Mouse (Mus musculus) lung, embryonic 16.5 days (tissue): ENCODE data around the gene Pde4a. TPM values are rescaled to one million over a fixed set of nuclear protein-coding genes. Genes with fewer than 3 reads are reported as not detected.
A peak's percentile ranks its signal among the peaks of the same experiment; 100 is the strongest.

Experiments
- ATAC-seq: fragments of 200-750 bp; cut with Nextera tagmentation; 2 replicates; pipeline ENCODE4 v1.8.0; 2017; ENCODE audit warnings: low read depth, mild to moderate bottlenecking, moderate library complexity
- H3K27ac ChIP-seq: fragments of 300-500 bp; sonication (generic); 2 replicates; pipeline ENCODE4 v1.5.1; 2014; ENCODE audit warnings: mild to moderate bottlenecking, control low read depth, low read length
- H3K27me3 ChIP-seq: fragments of 300-500 bp; sonication (generic); 2 replicates; pipeline ENCODE4 v1.6.1; 2014; ENCODE audit warnings: low read depth, low read length, mixed read lengths; ENCODE audit not compliant: control insufficient read depth, insufficient read depth
- H3K36me3 ChIP-seq: fragments of 300-500 bp; sonication (generic); 2 replicates; pipeline ENCODE4 v1.6.1; 2014; ENCODE audit warnings: low read length; ENCODE audit not compliant: control insufficient read depth, insufficient read depth
- H3K4me1 ChIP-seq: fragments of 300-500 bp; sonication (generic); replicated peaks from 2 replicates; pipeline ENCODE4 v1.6.1; 2014; ENCODE audit warnings: low read length, mixed read lengths; ENCODE audit not compliant: control insufficient read depth, insufficient read depth
- H3K4me2 ChIP-seq: fragments of 300-500 bp; sonication (generic); 2 replicates; pipeline ENCODE4 v1.6.1; 2014; ENCODE audit warnings: low read depth, low read length, control low read depth
- H3K4me3 ChIP-seq: fragments of 300-500 bp; sonication (generic); 2 replicates; pipeline ENCODE4 v1.5.1; 2014; ENCODE audit warnings: mild to moderate bottlenecking, low read length, control low read depth
- H3K9ac ChIP-seq: fragments of 300-500 bp; sonication (generic); 2 replicates; pipeline ENCODE4 v1.6.1; 2014; ENCODE audit warnings: low read length, control low read depth
- H3K9me3 ChIP-seq: fragments of 300-500 bp; sonication (generic); 2 replicates; pipeline ENCODE4 v1.6.1; 2016; ENCODE audit warnings: low read length; ENCODE audit not compliant: control insufficient read depth
- WGBS: fragments of 180-500 bp; shearing (Covaris S2); extraction: QIAGEN DNeasy Blood & Tissue Kit; methylation state at CpG from one replicate; pipeline ENCODE4 v1.1.7; 2014; 5-methylcytosine and 5-hydroxymethylcytosine counted together
- polyA plus RNA-seq: library from polyadenylated mRNA; unstranded; fragments of >200 nt; fragmentation: Nextera tagmentation; extraction: Ambion mirVana; gene quantifications from 2 replicates; pipeline ENCODE4 v1.2.1, GENCODE M21; 2015

Pde4a gene
- polyA plus RNA-seq, 1 experiment from 2014 or later, result 11.0 TPM

DNA sequence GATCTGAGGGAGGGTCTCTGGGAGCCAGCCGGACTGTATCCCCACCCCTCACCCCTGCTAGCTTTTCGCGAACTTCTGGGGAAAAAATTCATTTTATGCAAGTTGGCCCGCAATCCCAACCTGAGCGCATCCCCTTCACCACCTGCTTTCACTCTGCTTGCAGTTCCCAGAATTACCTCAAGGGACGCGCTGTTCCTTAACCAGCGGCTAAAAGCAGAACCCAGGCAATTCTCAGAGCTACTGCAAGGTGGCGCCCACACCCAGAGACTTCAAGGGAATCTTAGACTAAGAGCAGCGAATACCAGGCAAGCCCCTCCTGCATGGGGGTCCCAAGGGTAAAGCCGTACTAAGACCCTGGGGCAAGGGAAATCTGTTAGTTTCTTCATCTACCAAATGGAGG, 75.8 kb downstream of the Pde4a start:
- H3K9ac ChIP-seq, result no peak overlapping the region
- no peak overlapping the region for H3K4me2 ChIP-seq
- WGBS, result 6% methylated on average over 11 of the region's 11 CpGs
- H3K27me3 ChIP-seq, result peaks cover 42% of the 10 kb centered on the region
- H3K4me1 ChIP-seq, result peaks cover 27% of the 10 kb centered on the region
- H3K36me3 ChIP-seq, result no peaks in the 10 kb centered on the region
- no peak overlapping the region for H3K4me3 ChIP-seq
- H3K27ac ChIP-seq, result no peak overlapping the region
- ATAC-seq, result no peak
- H3K9me3 ChIP-seq, result peaks cover 4% of the 10 kb centered on the region; the same call in 1 of the 2 replicates

GRCm38 (mm10) chr9:21243826-21244427, 78.4 kb downstream of the Pde4a start:
- no peak overlapping the region for H3K27ac ChIP-seq
- peaks cover 63% of the 10 kb centered on the region for H3K27me3 ChIP-seq
- H3K36me3 ChIP-seq, result no peaks in the 10 kb centered on the region
- peak overlapping the region; percentile 74 for H3K4me2 ChIP-seq
- peaks cover 4% of the 10 kb centered on the region; the same call in 1 of the 2 replicates for H3K9me3 ChIP-seq
- peaks cover 19% of the 10 kb centered on the region for H3K4me1 ChIP-seq
- ATAC-seq, result no peak
- H3K4me3 ChIP-seq, result peak overlapping the region; percentile 47
- peak overlapping the region; percentile 50 for H3K9ac ChIP-seq
- 7% methylated on average over 42 of the region's 42 CpGs for WGBS

DNA sequence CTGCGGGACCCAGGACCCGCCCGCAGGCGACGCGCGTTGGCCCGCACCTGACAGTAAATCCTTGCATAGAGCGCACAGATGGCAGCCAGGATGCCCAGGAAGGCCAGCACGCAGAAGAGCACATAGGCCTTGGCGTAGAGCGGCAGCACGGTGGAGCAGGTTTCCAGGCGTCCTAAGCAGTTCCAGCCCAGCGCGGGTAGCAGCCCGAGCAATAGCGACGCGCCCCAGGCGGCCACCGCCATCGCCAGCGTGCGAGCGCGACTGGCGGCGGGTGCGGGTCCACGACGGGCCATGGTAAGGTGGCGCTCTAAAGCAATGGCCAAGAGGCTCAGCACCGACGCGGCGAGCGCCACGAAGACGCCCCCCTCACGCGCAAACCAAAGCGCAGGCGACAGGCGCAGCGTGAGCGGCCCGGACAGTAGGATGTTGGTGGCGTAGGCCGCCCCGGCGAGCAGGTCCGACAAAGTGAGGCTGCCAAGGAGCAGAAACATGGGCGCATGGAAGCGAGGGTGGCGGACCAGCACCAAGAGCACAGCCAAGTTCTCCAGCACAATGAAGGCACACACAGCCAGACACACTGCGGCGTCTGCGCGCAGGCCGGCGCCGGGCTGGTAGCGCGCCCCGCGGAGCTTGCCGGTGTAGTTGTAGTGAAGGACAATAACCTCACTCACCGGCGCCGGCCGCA, 79.1 kb downstream of the Pde4a start:
- Histone ChIP-seq H3K36me3 (no peaks in the 10 kb centered on the region), H3K27me3 (peaks cover 70% of the 10 kb centered on the region), H3K27ac (no peak overlapping the region), H3K4me1 (peaks cover 19% of the 10 kb centered on the region), H3K4me3 (peak overlapping the region; percentile 47), H3K4me2 (peak overlapping the region; percentile 74), H3K9me3 (peaks cover 4% of the 10 kb centered on the region; the same call in 1 of the 2 replicates), H3K9ac (peak overlapping the region; percentile 50)
- ATAC-seq, result peak; percentile 47
- WGBS, result under 1% methylated on average over 72 of the region's 72 CpGs

GRCm38 (mm10) chr9:21245113-21245487, 79.6 kb downstream of the Pde4a start:
- H3K36me3 ChIP-seq, result no peaks in the 10 kb centered on the region
- H3K4me3 ChIP-seq, result peak overlapping the region; percentile 47
- H3K27me3 ChIP-seq, result peaks cover 75% of the 10 kb centered on the region
- peaks cover 4% of the 10 kb centered on the region; the same call in 1 of the 2 replicates for H3K9me3 ChIP-seq
- peaks cover 17% of the 10 kb centered on the region for H3K4me1 ChIP-seq
- ATAC-seq, result no peak
- H3K4me2 ChIP-seq, result peak overlapping the region; percentile 74
- H3K9ac ChIP-seq, result peak overlapping the region; percentile 50
- WGBS, result 1% methylated on average over 16 of the region's 16 CpGs
- no peak overlapping the region for H3K27ac ChIP-seq

DNA sequence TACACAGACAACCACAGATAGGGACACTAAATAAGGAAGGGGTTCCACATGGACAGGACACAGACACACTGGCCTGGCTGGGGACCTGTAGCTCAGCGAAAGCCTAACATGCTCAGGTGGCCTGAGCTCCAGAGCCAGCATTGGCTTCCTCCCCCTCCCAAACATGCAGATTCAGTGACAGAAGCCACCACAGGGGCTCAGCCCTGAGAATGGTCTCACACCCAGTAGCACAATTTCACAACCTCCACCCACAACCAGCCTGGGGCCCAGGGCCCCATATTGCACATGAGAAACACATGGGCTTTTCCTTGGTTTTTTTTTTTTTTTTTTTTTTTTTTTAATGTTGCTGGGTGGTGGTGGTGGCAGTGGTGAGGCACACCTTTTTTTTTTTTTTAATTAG, 80.8 kb downstream of the Pde4a start:
- ATAC-seq, result no peak
- Histone ChIP-seq H3K4me3 (no peak overlapping the region), H3K27me3 (peaks cover 87% of the 10 kb centered on the region), H3K4me1 (peaks cover 17% of the 10 kb centered on the region), H3K36me3 (no peaks in the 10 kb centered on the region), H3K27ac (no peak overlapping the region), H3K9me3 (peaks cover 4% of the 10 kb centered on the region; the same call in 1 of the 2 replicates), H3K4me2 (no peak overlapping the region), H3K9ac (no peak overlapping the region)
- WGBS, result 91% methylated on average over 1 of the region's 1 CpGs

DNA sequence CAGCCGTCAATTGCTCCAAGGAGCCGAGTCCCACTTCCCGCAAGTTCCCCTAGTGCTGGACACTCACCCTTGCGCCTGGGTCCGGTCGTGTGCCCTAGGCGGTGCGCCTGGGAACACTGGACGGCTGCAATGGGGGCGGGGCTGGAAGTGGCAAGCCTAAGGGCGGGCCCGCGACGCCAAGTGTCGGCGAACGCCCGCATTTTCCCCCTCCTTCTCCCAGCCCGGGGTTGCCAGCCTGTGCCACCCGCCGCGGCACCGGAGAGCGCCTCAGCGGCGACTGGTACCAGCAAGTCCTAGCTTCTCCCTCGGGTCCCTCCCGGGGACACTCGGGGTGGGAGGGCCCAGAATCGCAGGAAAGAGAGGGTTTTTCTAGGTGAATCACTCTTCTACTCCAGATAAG, 82.8 kb downstream of the Pde4a start, which contains the start of gene S1pr5:
TSS of gene S1pr5 (minus strand) at position 118 of the 400 bp plus-strand sequence.
- peaks cover 78% of the 10 kb centered on the region for H3K27me3 ChIP-seq

DNA sequence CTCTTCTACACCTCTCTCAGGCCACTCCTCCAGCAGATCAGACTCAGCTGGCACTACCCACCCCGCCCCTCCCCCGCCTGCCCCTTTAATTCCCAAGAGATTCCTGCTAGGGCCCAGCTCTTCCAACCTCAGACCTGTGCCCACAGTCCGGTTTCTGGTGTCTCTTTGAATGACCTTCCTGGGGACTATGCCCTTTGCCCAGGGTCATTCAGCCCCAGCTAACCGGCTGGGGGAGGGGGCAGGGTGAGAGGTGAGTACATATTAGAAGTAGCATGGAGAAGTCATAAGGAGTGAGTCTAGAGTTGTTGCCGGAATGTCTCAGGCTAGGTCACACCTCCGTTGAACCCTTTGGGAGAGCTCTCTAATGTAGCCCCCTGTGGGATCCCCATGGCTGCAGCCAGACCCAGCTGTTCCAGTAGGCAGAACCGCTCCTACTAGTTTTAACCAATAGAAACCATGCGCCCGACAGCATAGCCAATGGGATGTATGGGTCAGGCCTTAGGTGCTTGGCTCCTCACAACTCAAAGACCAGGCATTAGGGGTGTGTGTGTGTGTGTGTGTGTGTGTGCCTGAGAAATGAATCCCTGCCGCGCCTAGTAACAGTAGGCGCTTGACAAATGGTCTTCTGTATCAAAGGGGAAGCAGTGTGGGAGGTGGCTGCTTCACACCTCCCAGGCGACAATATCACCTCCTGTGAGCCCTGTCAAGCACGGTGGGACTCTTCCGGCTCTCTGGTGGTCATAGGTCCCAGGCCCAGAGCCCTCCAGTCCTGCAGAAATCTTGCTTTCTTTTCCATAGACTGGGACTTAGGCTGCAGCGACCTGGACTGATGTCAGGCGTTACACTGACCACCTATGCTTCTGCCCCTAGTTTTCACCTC, 84.4 kb downstream of the Pde4a start:
- Histone ChIP-seq H3K27ac (no peak overlapping the region), H3K4me2 (no peak overlapping the region), H3K27me3 (peaks cover 63% of the 10 kb centered on the region), H3K9ac (no peak overlapping the region), H3K9me3 (no peaks in the 10 kb centered on the region), H3K4me3 (no peak overlapping the region), H3K36me3 (no peaks in the 10 kb centered on the region), H3K4me1 (peaks cover 9% of the 10 kb centered on the region; the same call in 1 of the 2 replicates)
- peak; percentile 29; the same call in 1 of the 2 replicates for ATAC-seq
- WGBS, result 20% methylated on average over 17 of the region's 17 CpGs

More for the DNA sequence above, 82.8 kb downstream of the Pde4a start, which contains the start of gene S1pr5:
- H3K9me3 ChIP-seq, result no peaks in the 10 kb centered on the region
- H3K4me2 ChIP-seq, result peak within 1 kb of the TSS; percentile 51
- no peaks in the 10 kb centered on the region for H3K36me3 ChIP-seq
- 0 out of 2 replicates have a peak within 1 kb of the TSS, but pooled peaks have one; percentile 39 for H3K9ac ChIP-seq
- peak within 1 kb of the TSS; percentile 40 for H3K4me3 ChIP-seq
- peaks cover 17% of the 10 kb centered on the region for H3K4me1 ChIP-seq
- H3K27ac ChIP-seq, result no peak within 1 kb of the TSS
- 2% methylated on average over 30 of the region's 30 CpGs for WGBS
- ATAC-seq, result peak; percentile 54; the same call in 1 of the 2 replicates

DNA sequence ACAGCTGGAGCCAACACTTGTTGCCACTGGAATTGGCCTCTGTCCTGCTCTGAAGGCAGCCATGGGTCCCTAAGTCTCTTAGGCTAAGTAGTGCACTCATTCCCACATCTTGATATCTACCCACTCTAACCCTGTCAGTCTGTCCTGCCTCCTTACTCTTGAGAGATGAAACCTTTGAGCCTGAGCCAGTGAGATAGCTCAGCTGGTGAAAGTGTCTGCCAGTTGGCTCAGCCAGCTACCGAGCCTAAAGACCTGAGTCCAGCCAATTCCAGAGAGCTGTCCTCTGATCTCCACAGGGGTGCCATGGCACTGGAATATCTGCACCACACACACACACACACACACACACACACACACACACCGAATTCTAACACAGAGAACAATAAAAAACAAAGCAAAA, 85.0 kb downstream of the Pde4a start:
- Histone ChIP-seq H3K36me3 (no peaks in the 10 kb centered on the region), H3K27ac (no peak overlapping the region), H3K9me3 (no peaks in the 10 kb centered on the region), H3K4me2 (no peak overlapping the region), H3K4me3 (no peak overlapping the region), H3K9ac (no peak overlapping the region), H3K4me1 (peaks cover 5% of the 10 kb centered on the region; the same call in 1 of the 2 replicates), H3K27me3 (peaks cover 56% of the 10 kb centered on the region)
- ATAC-seq, result no peak
- 38% methylated on average over 2 of the region's 2 CpGs for WGBS
